Mouse (Mus musculus) cerebellum, adult 9-11 months (tissue): Measurements from ENCODE around the gene Ina.

Source experiments
- DNase-seq: peaks from one replicate; pipeline ENCODE4 v3.0.0; 2022

Gene Ina

DNA sequence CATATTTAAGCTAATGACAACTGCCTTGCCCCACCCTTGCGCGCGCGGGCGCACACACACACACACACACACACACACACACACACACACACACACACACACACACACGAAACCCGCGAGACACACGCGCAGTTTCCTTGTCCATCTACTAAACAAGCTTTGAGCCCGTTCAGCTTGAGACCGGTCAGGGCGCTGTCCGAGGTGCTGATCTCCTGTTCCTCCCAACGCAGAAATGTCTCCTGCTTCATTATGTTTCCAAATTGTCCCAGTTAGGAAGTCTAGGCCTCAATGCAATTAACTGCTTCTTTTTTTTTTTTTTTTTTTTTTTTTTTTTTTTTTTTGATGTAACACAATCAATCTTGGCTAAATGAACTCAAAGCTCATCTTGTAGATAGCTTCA is 2.0 kb downstream of the Ina start:
- DNase-seq, result peak; percentile 33

DNA sequence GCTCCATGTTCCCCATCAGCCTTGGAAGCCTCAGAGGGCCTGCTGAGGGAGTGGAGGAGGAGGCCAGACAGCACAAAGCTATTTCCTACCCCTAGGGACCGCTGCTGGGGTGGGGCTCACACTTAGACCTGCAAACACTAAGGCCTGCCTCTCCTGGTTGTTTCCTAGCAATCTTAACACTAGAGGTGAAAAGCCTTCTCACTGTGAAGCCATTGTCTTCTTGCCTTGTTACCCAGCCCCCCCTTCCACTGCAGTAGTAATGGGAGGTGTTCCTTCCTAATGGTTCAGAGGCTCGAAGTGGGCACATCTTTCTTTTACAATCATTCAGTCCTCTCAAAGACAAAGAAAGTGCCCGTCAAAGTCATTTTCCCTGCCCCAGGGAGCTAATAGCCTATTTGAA is 3.3 kb downstream of the Ina start:
- DNase-seq, result no peak

DNA sequence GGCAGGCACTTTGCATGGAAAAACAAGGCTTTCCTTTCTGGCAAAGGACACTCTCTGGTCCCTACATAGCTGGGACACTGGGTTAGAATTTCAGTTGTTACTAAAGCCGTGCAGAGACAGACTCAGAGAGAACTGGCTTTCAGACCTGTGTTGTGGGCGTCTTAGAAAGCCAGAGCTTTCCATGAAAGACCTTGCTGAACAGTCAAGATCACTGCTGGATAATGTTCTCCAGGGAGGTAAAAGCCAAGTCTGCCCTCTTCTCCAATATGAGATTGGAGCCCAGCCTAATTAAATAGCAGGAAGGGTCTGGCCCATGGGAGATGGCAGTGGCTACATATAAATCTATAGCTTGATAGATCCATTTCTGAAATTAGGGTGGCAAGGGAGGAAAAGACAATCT is 3.8 kb downstream of the Ina start:
- no peak for DNase-seq

DNA sequence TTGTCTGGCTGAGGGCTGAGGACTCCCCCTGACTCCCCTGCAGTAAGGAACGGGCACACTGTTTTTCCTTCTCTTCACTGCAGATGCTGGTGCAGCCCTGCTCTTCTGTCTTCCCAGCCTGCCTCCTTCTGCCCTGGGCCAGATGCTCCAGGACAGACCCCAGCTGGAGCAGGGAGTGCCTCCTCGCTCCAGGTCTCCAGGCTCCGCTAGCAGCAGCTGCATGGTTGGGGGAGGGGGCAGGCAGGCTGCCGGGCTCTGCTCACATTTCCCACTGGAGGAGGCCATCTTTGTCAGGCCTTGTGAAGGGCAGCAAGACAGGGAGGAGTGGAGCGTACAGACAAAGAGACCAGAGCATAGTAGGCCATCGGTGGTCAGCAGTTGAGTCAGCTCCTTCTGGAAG is 4.8 kb downstream of the Ina start:
- no peak for DNase-seq

DNA sequence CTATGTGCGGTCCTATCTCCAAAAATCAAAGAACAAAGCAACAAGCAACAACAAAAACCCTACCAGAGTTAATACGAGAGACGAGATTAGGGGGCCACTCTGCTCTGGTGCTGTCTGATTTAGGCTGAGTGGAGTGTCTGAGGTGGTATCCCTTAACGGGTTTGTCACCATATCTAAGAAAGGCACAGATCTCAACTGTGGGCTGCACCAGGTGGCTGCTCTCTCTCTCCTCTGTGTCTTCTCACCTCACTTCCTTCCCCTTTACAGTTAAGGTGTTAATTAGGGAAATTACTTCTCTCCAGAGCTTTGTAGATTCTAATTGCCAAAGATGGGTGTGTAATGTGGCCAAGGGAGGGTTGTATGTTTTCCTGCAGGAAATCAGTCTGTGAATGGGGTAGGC is 8.2 kb downstream of the Ina start:
- no peak for DNase-seq

DNA sequence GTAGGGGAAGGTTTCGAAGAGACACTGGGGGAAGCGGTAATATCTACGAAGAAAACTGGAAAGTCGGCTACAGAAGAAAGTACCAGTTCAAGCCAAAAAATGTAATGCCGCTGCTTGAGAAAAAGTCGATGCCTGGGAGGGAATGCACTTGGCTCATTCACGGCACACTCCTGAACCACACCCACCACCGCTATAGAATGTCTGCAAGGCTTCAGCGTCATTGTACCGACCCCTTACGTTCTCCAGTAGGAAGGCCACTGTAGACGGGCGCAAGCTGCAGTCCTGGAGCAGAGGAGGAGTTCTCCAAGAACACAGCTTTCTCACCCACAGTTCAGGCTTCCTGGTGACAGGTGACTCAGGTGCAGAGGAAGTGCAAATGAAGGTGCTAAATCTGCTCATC is 9.0 kb downstream of the Ina start:
- DNase-seq, result no peak

DNA sequence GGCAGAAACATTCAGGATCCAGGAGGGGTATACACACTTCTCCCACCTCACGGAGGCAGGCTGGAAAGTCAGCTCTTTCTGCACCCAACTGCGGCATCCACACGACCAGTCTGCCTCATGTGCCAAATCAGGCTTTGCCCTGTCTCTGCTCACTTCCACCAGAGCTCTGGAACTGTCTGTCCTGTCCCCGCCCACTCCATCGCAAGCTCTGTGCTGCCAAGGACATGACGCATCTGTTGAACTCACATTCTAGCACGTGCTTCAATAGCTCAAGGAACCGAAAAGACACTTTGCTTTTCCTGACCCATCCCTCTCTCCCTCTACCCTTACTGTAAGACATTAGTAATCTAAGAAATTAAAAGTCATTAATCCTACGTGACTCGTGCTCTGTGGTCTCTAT is 10.5 kb downstream of the Ina start:
- no peak for DNase-seq

DNA sequence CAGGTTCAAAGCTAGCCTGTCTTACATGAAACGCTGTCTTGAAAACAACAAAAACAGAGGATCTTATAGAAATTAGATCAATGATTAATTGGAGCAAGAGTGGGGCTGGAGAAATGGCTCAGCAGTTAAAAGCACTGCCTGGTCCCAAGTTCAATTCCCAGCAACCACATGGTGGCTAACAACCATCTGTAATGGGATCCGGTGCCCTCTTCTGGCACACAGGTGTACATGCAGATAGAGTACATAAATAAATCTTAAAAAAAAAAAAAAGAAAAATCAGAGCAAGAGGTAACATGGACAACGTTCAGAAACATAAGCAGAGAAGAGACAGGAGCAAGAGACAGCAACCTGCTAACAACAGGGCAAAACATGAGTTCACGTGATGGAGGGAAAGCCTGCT is 12.0 kb downstream of the Ina start:
- DNase-seq, result no peak

DNA sequence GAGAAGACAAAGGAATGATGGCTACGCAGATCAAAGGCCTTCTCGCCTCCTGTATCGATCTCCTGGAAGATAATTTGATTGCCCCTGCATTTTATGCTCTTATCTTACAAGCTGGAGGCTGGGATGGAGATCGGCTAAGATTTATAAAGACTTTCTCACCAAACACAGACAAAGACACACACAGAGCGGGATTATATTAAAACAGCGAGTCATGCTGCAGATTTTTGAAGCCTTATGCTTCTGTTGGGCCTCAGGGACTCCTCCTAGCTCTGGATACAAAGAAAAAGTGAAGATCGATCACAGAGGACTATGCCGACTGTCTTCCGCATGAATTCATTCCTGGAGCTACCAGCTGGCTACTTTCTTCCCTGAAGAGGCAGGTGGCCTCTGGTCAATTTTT is 15.3 kb downstream of the Ina start:
- DNase-seq, result no peak

DNA sequence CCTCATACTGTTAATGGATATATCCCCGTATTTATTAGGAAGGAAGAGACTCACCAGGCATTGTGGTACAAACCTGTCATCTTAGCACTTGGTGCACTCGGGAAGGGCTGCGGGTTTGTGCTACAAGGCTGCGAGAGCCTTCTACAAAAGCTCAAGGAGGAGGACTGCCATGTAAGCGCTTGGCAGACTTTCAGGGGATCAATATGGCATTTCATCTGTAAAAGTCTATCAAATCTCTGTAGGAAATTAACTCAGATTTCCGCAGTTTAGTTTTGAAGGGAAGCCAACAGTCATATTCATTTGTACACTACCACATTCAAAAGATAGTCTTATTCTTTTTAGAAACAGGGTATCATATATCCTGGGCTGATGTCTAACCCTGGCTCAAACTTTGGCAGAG is 17.3 kb downstream of the Ina start:
- DNase-seq, result no peak

DNA sequence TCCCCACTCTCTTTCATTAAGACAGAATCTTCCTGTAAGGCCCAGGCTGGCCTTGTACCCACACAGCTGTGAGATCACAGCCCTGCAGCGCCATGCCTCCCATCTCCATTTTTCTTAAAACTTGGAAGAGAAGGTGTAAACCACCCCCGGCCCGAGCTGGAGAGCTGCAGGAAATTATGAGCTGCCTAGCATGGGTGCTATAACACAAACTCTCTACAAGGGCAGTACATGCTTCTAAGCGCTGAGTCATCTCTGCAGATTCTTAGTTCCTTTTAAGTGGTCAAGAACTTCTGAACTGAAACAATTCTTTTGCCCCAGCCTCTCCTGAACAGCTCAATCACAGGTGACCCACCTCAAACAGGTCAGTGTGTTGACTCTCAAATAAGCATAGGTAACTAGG is 20.4 kb downstream of the Ina start:
- DNase-seq, result no peak

DNA sequence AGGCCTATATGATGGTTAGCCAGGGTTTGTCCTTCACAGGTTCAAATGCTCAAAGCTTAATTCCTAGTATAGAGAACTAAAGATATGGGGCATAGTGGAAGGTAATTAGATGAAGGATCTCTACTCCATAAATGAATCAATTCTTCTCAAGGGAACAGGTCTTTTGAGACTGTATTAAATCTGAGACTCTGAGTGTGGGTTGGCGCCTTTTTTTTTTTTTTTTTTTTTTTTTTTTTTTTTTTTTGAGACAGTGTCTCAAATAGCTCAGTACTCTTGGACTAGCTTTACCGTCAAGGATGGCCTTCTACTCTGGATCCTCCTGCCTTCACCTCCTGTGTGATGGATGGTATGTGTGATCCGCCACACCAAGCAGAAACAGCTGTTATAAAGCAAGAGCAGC is 22.1 kb downstream of the Ina start:
- DNase-seq, result no peak

DNA sequence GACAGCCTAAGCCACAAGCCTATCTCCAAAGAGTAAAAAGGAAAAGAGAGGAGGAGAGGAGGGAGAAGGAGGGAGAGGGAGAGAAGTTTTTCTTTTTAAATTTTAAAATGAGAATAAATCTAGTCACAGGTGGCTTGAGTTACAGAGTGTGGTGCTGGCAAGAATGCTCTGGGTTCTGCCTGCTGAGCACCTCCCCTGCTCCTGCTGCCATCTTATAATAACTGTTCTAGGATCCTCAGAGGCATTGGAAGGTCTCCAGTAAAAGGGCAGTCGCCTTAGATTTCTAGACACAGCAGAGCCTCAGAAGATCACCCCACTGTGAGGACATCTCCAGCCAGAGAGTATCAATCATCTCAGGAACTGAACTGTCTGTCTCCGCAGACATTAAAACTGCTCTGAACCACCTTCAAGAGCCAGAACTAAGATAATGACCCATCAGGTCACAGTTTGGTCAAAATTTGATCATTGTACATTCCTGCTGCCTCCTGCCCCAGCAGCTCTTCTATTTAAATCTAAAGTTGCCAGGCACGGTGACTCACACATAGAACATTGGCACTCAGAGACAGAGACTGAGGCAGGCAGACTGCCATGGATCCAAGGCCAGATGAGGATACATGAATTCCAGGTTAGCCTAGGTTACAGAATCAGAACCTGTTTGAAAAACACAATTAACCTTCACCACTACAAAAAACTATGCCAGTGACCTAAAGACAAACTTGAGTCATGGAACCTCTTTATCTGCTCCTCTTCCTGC is 26.4 kb downstream of the Ina start:
- DNase-seq, result no peak

DNA sequence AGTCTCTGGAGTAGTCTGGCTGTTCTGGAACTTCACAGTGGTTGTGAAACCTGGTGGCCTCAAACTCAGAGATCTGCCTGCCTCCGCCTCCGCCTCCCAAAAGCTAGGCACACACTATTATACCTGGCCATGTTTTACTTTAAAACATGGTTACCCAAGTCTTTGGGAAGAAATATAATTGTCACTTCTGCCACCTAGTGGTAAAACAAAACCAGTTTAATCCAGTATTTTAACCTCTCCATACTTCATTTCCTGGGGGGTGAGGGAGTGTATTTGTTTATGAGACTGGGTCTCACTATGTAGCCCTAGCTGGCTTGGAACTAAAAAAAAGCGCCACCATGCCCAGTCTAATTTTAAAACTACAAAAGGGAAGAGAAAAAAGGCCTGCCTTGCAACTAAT is 29.1 kb downstream of the Ina start:
- DNase-seq, result no peak

DNA sequence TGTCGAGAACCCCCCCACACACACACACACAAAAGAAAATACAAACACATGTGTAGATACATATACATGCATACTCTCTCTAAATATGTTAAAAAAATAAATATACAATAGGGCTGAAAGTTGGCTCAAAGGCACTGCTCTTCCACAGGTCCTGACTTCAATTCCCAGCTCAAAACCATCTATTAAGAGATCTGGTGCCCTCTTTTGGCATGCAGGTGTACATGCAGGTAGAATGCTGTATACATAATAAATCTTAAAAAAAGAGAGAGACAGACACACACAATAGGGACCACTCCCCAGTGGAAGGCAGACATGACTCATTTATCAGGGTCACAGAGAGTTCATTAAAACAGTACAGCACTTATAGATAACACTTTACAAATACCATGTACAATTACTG is 31.8 kb downstream of the Ina start:
- DNase-seq, result no peak

DNA sequence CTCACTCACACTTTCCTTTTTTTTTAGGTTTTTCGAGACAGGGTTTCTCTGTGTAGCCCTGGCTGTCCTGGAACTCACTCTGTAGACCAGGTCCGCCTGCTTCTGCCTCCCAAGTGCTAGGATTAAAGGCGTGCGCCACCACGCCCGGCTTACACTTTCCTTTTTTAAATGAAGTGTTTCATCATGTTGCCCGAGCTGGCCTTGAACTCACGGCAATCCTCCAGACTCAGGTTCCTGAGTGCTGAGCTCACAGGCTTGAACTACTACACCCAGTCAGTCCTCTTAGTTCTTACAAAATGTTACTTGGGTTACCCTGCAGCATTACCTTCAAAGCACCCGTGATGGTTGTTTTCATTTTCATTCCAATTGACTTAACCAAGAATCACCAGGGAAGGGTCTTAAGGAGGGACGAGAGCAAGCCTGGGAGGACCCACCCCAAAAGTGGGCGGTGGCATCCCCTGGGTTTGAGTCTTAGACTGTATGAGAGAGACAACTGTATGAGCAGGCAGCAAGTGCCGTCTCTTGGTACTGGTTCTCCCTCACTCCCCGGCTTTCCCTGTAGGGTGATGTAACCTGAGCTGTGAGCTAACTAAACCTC is 32.8 kb downstream of the Ina start:
- no peak for DNase-seq

DNA sequence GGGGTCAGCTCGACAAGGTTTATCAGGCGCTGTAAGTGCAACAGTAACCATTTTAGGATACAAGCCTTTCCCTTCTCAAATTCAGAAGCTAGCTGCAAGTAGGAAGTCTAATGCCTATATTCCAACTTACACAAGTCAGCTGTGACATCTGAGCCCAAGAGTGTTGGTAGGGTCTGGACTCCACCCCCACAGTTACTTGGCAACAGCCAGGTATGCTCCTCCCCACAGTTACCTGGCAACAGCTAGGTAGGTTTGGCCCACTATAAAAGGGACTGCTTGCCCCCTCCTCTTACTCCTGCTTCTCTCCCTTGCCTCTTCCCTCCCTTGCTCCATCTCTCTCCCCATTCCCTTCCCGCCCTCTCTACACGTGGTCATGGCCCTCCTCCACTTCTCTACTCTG is 34.6 kb downstream of the Ina start:
- DNase-seq, result no peak

DNA sequence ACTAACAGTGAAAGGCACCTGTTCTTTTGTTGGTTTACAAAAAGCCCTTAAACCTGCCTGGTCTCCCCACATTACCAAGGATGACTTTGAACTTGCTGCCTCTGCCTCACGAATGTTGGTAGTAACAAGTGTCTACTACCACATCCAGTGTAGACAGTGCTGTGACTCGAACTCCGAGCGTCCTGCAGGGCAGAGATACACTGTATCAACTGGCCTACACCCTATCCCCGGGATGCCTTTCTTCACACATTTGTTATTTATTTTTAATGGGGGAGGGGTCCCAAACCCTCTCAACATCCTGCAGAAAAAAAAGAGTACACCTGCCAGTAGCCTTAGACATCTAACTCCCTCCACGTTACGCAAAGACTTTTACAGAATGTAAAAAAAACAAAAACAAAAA is 35.3 kb downstream of the Ina start:
- peak; percentile 37 for DNase-seq

DNA sequence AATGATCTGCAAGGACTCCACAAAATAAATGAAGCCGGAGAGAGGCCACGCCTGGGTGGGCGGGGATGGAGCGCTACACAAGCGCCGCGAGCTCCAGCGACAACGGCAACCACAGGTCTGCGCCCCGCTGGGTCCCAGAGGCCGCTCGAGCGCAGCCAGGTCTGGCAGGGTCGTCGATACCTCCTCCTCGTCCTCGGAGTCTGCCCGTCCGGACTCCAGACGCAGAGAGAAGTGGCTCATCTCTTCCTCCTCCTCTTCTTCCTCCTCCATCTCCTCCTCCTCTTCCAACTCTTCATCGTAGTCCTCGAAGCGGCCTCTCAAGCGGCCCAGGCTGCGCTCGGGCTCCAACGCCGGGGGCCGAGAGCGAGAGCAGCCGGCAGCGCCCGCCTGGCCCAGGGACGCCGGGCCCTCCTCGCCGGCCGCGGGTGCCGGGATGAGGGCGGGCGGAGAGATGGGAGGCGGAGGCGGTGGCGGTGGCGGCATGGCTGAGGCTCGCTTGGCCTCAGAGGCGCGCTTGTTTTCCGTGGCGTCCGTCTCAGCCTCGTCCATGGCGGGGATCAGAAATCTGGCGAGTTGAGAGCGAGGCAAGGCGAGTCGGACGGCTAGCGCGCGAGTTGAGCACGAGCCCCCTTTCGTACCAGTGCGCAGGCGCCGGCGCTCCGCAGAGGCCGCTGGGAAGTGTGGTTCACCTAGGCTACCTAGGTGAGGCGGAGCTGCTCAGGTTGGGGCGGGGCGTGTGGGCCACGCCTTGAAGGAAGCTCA is 36.0 kb downstream of the Ina start, which contains the start of gene Pcgf6:
Gene Pcgf6, minus strand, starts transcription at position 636 of the 762 bp plus-strand sequence.
- peak; percentile 91 for DNase-seq

DNA sequence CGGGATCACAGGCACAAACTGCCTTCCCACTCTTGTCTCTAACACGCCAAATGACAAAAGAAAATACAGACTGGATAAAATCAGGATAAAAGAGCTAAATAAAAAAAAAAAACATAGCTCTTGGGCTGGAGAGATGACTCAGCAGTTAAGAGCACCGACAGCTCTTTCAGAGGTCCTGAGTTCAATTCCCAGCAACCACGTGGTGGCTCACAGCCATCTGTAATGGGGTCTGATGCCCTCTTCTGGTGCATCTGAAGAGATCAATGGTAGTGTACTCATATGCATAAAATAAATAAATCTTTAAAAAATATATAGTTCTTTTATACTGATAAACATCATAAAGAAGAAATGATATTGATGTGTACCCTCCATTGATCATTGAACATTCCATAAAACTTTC is 38.4 kb downstream of the Ina start:
- no peak for DNase-seq

DNA sequence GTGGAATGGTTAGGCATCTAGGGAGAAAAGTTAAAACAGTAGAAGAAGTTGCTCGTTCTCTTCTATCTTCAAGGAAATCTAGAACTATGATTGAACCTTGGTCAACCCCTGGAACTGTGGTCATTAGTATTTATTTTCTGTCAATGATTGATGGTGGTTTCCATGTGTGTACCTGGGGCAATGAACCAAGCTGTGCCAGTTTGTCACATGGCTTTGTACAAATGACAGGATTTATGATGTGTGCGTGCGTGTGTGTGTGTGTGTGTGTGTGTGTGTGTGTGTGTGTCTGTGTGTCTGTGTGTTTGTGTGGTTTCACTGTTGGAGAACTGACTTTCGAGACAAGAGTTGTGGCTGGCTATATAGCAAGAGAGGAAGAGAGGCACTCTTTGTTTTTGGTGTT is 39.0 kb downstream of the Ina start:
- no peak for DNase-seq

DNA sequence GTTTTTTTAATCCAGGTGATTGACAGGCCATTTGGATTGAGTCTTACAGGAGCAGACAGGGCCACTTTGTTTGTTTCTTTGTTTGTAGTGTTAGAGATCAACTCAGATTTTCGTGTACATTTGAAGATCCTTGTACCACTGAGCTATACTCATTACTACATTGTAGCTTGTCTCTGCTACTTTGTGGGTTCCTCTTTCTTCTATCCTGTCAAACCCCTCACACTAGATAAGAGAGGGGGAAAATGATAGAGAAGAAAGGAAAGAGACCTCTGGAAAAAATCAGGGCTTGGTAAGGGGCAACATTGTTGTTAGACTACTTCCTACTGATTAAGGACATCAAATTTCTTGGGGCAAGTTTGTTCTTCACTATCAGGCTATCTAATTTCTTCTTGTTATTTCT is 43.2 kb downstream of the Ina start:
- DNase-seq, result no peak

DNA sequence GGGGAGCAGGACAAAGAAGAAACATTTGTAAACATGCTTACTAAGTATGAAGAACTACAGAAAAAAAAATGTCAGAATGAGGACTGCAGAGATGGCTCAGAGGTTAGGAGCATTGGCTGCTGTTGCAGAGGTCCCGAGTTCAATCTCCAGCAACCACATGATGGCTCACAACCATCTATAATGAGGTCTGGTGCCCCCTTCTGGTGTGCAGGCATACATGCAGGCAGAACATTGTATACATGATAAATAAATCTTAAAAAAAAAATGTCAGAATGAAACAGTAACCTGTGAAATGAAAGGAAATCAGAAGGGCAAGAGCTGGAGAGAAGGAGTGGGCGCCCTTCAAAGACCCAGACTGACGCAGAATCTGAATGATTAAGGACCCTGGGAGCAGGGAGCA is 51.4 kb downstream of the Ina start:
- DNase-seq, result no peak
